Mouse (Mus musculus) liver, postnatal 0 days (tissue): Measurements from ENCODE around the gene Comp. TPM values are rescaled to one million over a fixed set of nuclear protein-coding genes. Genes with fewer than 3 reads are reported as not detected.

Source experiments
- ATAC-seq: fragments of 200-750 bp; cut with Nextera tagmentation; 2 replicates; pipeline ENCODE4 v1.8.0; 2017; ENCODE audit warnings: mild to moderate bottlenecking, moderate library complexity
- DNase-seq: peaks from one replicate; pipeline ENCODE4 v3.0.0-alpha.2; 2016
- H3K27ac ChIP-seq: fragments of 300-500 bp; sonication (generic); 2 replicates; pipeline ENCODE4 v1.5.1; 2014; ENCODE audit warnings: antibody characterized with exemption, moderate library complexity, mild to moderate bottlenecking, low read depth
- H3K27me3 ChIP-seq: fragments of 300-500 bp; sonication (generic); 2 replicates; pipeline ENCODE4 v1.6.1; 2014; ENCODE audit warnings: low read length, control low read depth, mixed read lengths; ENCODE audit not compliant: insufficient read depth
- H3K36me3 ChIP-seq: fragments of 300-500 bp; sonication (generic); replicated peaks from 2 replicates; pipeline ENCODE4 v1.6.1; 2014; ENCODE audit warnings: mild to moderate bottlenecking, control low read depth, low read length, moderate library complexity, mixed read lengths; ENCODE audit not compliant: insufficient read depth
- H3K4me1 ChIP-seq: fragments of 300-500 bp; sonication (generic); 2 replicates; pipeline ENCODE4 v1.6.1; 2014; ENCODE audit warnings: antibody characterized with exemption, mild to moderate bottlenecking, control low read depth; ENCODE audit not compliant: insufficient read depth
- H3K4me2 ChIP-seq: fragments of 300-500 bp; sonication (generic); 2 replicates; pipeline ENCODE4 v1.6.1; 2014; ENCODE audit warnings: low read depth, mild to moderate bottlenecking, low read length, moderate library complexity, mixed read lengths
- H3K4me3 ChIP-seq: fragments of 300-500 bp; sonication (generic); 2 replicates; pipeline ENCODE4 v1.5.1; 2014; ENCODE audit warnings: low read depth, low read length
- H3K9ac ChIP-seq: fragments of 300-500 bp; sonication (generic); replicated peaks from 2 replicates; pipeline ENCODE4 v1.6.1; 2014; ENCODE audit warnings: mild to moderate bottlenecking, moderate library complexity
- H3K9me3 ChIP-seq: fragments of 300-500 bp; sonication (generic); 2 replicates; pipeline ENCODE4 v1.6.1; 2016; ENCODE audit warnings: mild to moderate bottlenecking, control low read depth, low read length, mixed read lengths
- CTCF ChIP-seq: sonication (generic); IDR thresholded peaks from 2 replicates; pipeline ENCODE4 v1.5.1; 2016; ENCODE audit warnings: antibody characterized with exemption, low read depth
- EP300 ChIP-seq: IDR thresholded peaks from 2 replicates; pipeline ENCODE4 v1.6.1; 2016; ENCODE audit warnings: antibody characterized with exemption, low read depth, mild to moderate bottlenecking
- WGBS: fragments of 180-500 bp; shearing (Covaris S2); extraction: QIAGEN DNeasy Blood & Tissue Kit; methylation state at CpG from one replicate; pipeline ENCODE4 v1.1.7; 2014; ENCODE audit not compliant: insufficient replicate concordance; 5-methylcytosine and 5-hydroxymethylcytosine counted together
- polyA plus RNA-seq: library from polyadenylated mRNA; unstranded; fragments of >200 nt; fragmentation: Nextera tagmentation; extraction: Ambion mirVana; gene quantifications from 2 replicates; pipeline ENCODE4 v1.2.1, GENCODE M21; 2015

Comp gene
- polyA plus RNA-seq, 1 experiment from 2014 or later: 4.0 TPM

DNA sequence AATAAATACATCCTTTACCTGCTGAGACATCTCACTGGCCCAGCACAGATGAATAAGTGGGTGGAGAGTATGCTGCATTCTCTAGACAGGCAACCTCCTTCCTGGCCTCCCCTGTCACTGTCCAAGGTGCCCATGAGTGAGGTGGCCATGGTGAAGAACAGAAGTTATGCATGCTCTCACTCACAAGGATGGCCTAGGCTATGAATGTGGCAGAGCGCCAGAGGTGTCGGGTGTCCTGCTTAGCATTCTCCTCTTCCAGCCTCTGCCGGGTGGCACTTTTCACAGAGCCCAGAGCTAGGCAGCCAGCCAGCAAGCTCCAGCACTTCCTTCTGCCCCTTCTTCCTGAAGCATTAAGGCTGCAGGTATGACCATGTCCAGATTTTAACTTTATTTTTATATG, 13.9 kb upstream of the Comp start:
- Histone ChIP-seq H3K27me3 (no peaks in the 10 kb centered on the region), H3K4me3 (no peak overlapping the region), H3K36me3 (no peaks in the 10 kb centered on the region), H3K27ac (no peak overlapping the region), H3K9ac (no peak overlapping the region), H3K4me1 (peaks cover 29% of the 10 kb centered on the region), H3K4me2 (no peak overlapping the region), H3K9me3 (no peaks in the 10 kb centered on the region)
- WGBS: 58% methylated on average over 3 of the region's 3 CpGs
- no peak for DNase-seq
- no peak for ATAC-seq
- TF ChIP-seq EP300 (no peak), CTCF (no peak)

DNA sequence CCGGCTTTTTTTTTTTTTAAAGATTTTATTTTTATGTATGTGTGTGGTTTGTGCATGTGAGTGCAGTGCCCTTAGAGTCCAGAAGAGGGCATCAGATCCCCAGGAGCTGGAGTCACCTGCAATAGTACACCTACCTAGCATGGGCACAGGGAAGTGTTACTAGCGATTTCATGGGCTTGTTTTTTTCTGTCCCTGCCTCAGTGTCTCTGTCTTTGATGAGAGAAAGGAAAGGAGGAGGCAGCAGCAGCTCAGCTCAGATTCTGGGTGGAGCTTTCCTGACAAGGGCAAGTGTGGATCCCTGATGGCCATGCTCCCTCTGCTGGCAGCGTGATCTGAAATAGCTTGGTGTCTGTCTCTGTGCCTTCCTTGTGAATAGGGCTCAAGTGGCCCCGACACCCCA, 12.6 kb upstream of the Comp start:
- ATAC-seq: no peak
- H3K4me3 ChIP-seq: no peak overlapping the region
- 53% methylated on average over 4 of the region's 4 CpGs for WGBS
- H3K9ac ChIP-seq: no peak overlapping the region
- no peaks in the 10 kb centered on the region for H3K36me3 ChIP-seq
- H3K4me1 ChIP-seq: peaks cover 18% of the 10 kb centered on the region
- H3K4me2 ChIP-seq: no peak overlapping the region
- H3K27me3 ChIP-seq: no peaks in the 10 kb centered on the region
- no peak overlapping the region for H3K27ac ChIP-seq
- H3K9me3 ChIP-seq: no peaks in the 10 kb centered on the region
- peak; percentile 67 for DNase-seq
- TF ChIP-seq EP300: no peak
- peak; percentile 70 for TF ChIP-seq CTCF

DNA sequence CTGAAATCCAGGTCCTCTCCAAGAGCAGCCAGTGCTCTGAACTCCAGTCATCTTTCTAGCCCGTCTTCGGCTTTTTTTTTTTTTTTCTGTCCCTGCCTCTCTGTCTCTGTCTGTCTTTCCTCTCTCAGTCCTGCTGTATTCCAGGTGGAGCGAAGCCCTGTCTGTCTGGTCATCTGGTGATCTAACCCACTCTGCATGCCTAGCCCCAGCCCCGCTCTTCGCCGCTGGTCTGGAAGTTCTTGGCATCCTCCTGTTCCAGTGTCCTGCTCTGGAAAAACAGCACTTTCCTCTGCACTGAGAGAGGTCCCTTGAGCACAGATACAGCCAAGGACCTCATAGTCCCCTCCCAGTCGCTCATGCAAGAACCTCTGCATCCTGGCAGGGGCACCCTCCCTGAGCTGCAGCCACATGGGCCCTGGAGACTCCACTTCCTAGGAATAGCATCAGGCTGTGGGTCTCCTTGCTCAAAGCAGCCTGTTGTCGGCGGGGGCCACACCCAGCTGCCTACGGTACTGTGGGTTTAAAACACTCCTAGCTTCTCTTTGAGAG, 11.8 kb upstream of the Comp start:
- 79% methylated on average over 10 of the region's 10 CpGs for WGBS
- DNase-seq: no peak
- no peak overlapping the region for H3K27ac ChIP-seq

DNA sequence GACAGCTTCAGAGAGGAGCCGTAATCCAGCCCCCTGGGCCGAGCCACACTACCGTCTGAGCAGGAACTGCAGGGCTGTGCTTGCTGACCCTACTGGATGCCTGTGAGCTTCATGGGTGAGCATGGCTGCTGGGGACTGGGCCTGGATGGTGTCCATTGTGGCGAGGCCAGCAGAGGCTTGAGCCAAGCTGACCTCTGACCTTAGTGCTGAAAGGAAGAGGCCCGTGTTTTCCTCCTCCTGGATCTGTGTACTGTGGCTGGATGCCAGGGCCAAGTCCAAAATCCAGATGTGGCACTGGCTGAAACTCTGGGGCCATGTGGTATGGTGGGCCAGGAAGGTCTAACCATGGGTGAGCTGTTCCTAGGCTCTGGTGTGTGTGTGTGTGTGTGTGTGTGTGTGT, 9.3 kb upstream of the Comp start:
- H3K36me3 ChIP-seq: no peaks in the 10 kb centered on the region
- H3K4me1 ChIP-seq: peaks cover 4% of the 10 kb centered on the region; the same call in 1 of the 2 replicates
- peak; percentile 92 for ATAC-seq
- no peak overlapping the region for H3K9ac ChIP-seq
- no peak overlapping the region for H3K4me2 ChIP-seq
- no peaks in the 10 kb centered on the region for H3K27me3 ChIP-seq
- WGBS: 34% methylated on average over 5 of the region's 5 CpGs
- peak overlapping the region; percentile 78 for H3K27ac ChIP-seq
- no peaks in the 10 kb centered on the region for H3K9me3 ChIP-seq
- H3K4me3 ChIP-seq: no peak overlapping the region
- DNase-seq: peak; percentile 80
- peak; percentile 23; the same call in 1 of the 2 replicates for TF ChIP-seq EP300
- no peak for TF ChIP-seq CTCF

More for the DNA sequence above, 11.8 kb upstream of the Comp start:
- Histone ChIP-seq H3K4me2 (no peak overlapping the region), H3K27me3 (no peaks in the 10 kb centered on the region), H3K9me3 (no peaks in the 10 kb centered on the region), H3K9ac (no peak overlapping the region), H3K36me3 (no peaks in the 10 kb centered on the region), H3K4me3 (no peak overlapping the region), H3K4me1 (peaks cover 10% of the 10 kb centered on the region)
- no peak for TF ChIP-seq EP300
- TF ChIP-seq CTCF: no peak
- ATAC-seq: no peak

DNA sequence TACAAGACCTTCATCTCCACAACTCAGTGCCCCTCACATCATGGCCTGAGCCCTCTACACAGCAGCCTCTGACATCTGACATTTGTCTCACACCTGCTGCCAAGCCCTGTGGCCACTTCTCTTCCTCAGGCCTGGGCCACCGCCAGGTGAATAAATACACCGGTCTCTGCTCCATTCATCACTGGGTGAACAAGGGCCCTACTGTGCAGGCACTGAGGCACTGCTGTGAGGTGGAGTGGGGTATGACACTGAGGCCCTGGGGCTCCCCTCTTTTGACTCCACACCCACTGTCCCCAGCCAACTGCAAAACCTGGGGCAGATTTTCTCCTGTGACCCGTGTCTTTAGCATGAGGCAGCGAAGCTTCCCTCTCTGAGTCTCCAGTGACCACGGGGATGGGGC, 6.8 kb upstream of the Comp start:
- DNase-seq (no peak), ATAC-seq (no peak)
- no peak overlapping the region for H3K27ac ChIP-seq
- no peak overlapping the region for H3K4me2 ChIP-seq
- H3K9ac ChIP-seq: no peak overlapping the region
- H3K27me3 ChIP-seq: peaks cover under 1% of the 10 kb centered on the region
- no peaks in the 10 kb centered on the region for H3K9me3 ChIP-seq
- TF ChIP-seq EP300 (no peak), CTCF (no peak)
- no peaks in the 10 kb centered on the region for H3K36me3 ChIP-seq
- peaks cover 4% of the 10 kb centered on the region; the same call in 1 of the 2 replicates for H3K4me1 ChIP-seq
- WGBS: 63% methylated on average over 5 of the region's 5 CpGs
- no peak overlapping the region for H3K4me3 ChIP-seq

DNA sequence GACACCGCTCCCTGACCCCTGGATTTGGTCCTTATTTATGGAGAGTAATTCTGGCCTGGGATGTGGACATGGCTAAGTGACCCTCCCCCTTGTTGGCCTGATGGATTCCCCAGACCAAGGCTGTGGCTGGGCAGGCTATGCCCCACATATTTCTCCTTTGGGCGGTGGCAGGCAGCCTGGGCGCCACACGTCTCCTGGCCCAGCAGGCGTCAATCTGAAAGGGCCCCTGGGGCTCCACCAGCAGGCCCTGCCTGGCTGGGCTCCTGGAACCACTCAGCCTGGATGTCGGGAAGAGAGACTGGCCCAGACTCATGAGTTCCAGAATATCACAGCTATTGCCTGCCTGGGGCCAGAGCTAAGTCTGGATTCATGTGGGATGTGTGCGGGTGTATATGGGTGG, 2.9 kb upstream of the Comp start:
- H3K27ac ChIP-seq: no peak overlapping the region
- DNase-seq: no peak
- TF ChIP-seq EP300: no peak
- no peak for TF ChIP-seq CTCF
- peaks cover 40% of the 10 kb centered on the region for H3K27me3 ChIP-seq
- H3K4me3 ChIP-seq: no peak overlapping the region
- no peak overlapping the region for H3K9ac ChIP-seq
- peaks cover 14% of the 10 kb centered on the region for H3K4me1 ChIP-seq
- WGBS: 82% methylated on average over 7 of the region's 7 CpGs
- no peak overlapping the region for H3K4me2 ChIP-seq
- no peak for ATAC-seq
- H3K36me3 ChIP-seq: no peaks in the 10 kb centered on the region
- no peaks in the 10 kb centered on the region for H3K9me3 ChIP-seq

DNA sequence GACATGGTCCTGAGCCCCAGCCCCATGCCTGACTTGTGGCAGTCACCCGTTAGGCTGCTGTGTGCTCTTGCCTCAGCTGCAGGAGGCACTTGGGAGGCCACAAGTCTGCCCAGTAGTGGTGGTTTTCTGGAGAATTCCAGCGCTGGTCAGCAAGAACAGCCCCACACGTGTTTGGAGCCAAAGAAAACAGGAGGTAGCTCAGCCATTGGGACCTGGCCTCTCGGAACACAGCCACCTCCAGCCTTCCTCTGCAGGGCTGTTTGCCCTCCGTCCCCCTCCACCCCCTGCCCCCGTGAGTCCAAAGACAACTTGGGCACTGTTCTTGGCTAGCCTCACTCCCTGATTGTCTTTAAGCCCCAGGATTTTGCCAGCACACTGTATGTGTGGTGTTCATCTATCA, 1.4 kb upstream of the Comp start:
- no peak overlapping the region for H3K27ac ChIP-seq
- no peak overlapping the region for H3K9ac ChIP-seq
- no peak overlapping the region for H3K4me3 ChIP-seq
- H3K4me2 ChIP-seq: no peak overlapping the region
- no peak for DNase-seq
- no peaks in the 10 kb centered on the region for H3K9me3 ChIP-seq
- H3K36me3 ChIP-seq: no peaks in the 10 kb centered on the region
- no peak for TF ChIP-seq EP300
- no peak for TF ChIP-seq CTCF
- peaks cover 26% of the 10 kb centered on the region for H3K4me1 ChIP-seq
- peaks cover 55% of the 10 kb centered on the region for H3K27me3 ChIP-seq
- WGBS: 51% methylated on average over 6 of the region's 6 CpGs
- ATAC-seq: no peak
